Mouse (Mus musculus) kidney, postnatal 0 days (tissue): Measurements from ENCODE around the gene Dnajb8. TPM values are rescaled to one million over a fixed set of nuclear protein-coding genes. Genes with fewer than 3 reads are reported as not detected.

Experiments used
- ATAC-seq: fragments of 200-750 bp; cut with Nextera tagmentation; replicated peaks from 2 replicates; pipeline ENCODE4 v1.8.0; 2017; ENCODE audit warnings: low read depth, moderate number of reproducible peaks, moderate TSS enrichment, moderate library complexity; ENCODE audit not compliant: low FRiP score
- DNase-seq: peaks from one replicate; pipeline ENCODE4 v3.0.0-alpha.2; 2016; ENCODE audit warnings: low spot score
- H3K27ac ChIP-seq: fragments of 300-500 bp; sonication (generic); 2 replicates; pipeline ENCODE4 v1.5.1; 2014; ENCODE audit warnings: mild to moderate bottlenecking
- H3K27me3 ChIP-seq: fragments of 300-500 bp; sonication (generic); 2 replicates; pipeline ENCODE4 v1.6.1; 2014; ENCODE audit warnings: low read length, mixed read lengths; ENCODE audit not compliant: insufficient read depth
- H3K36me3 ChIP-seq: fragments of 300-500 bp; sonication (generic); 2 replicates; pipeline ENCODE4 v1.6.1; 2014; ENCODE audit warnings: low read length, mixed read lengths; ENCODE audit not compliant: insufficient read depth
- H3K4me1 ChIP-seq: fragments of 300-500 bp; sonication (generic); replicated peaks from 2 replicates; pipeline ENCODE4 v1.6.1; 2014; ENCODE audit warnings: antibody characterized with exemption, low read length, mixed read lengths; ENCODE audit not compliant: insufficient read depth
- H3K4me2 ChIP-seq: fragments of 300-500 bp; sonication (generic); 2 replicates; pipeline ENCODE4 v1.6.1; 2014; ENCODE audit warnings: mild to moderate bottlenecking, low read length, moderate library complexity, mixed read lengths
- H3K4me3 ChIP-seq: fragments of 300-500 bp; sonication (generic); replicated peaks from 2 replicates; pipeline ENCODE4 v1.5.1; 2014; ENCODE audit warnings: low read depth, low read length
- H3K9ac ChIP-seq: fragments of 300-500 bp; sonication (generic); 2 replicates; pipeline ENCODE4 v1.6.1; 2014; ENCODE audit warnings: low read depth, low read length
- H3K9me3 ChIP-seq: fragments of 300-500 bp; sonication (generic); replicated peaks from 2 replicates; pipeline ENCODE4 v1.6.1; 2016; ENCODE audit warnings: low read length, inconsistent platforms, mixed read lengths
- CTCF ChIP-seq: IDR thresholded peaks from 2 replicates; pipeline ENCODE4 v1.5.1; 2016; ENCODE audit warnings: antibody characterized with exemption, low read depth, mild to moderate bottlenecking, moderate library complexity
- WGBS: fragments of 180-500 bp; shearing (Covaris S2); extraction: QIAGEN DNeasy Blood & Tissue Kit; methylation state at CpG from one replicate; pipeline ENCODE4 v1.1.7; 2014; 5-methylcytosine and 5-hydroxymethylcytosine counted together
- polyA plus RNA-seq: library from polyadenylated mRNA; unstranded; fragments of >200 nt; fragmentation: Nextera tagmentation; extraction: Ambion mirVana; gene quantifications from 2 replicates; pipeline ENCODE4 v1.2.1, GENCODE M21; 2015

Dnajb8 gene
- polyA plus RNA-seq, 1 experiment from 2014 or later, result not detected

- Histone ChIP-seq H3K9me3 (no peaks in the 10 kb centered on the region), H3K27ac (no peak overlapping the region), H3K27me3 (no peaks in the 10 kb centered on the region), H3K9ac (no peak overlapping the region), H3K36me3 (no peaks in the 10 kb centered on the region), H3K4me2 (no peak overlapping the region), H3K4me3 (no peak overlapping the region), H3K4me1 (no peaks in the 10 kb centered on the region)
- TF ChIP-seq CTCF, result no peak
- ATAC-seq (no peak), DNase-seq (no peak)
- 73% methylated on average over 6 of the region's 6 CpGs for WGBS
These were observed 32.0 kb downstream of the Dnajb8 start for GRCm38 (mm10) chr6:88254082-88254481.

GRCm38 (mm10) chr6:88255435-88255834 is 33.4 kb downstream of the Dnajb8 start:
- TF ChIP-seq CTCF, result no peak
- Histone ChIP-seq H3K36me3 (no peaks in the 10 kb centered on the region), H3K4me3 (no peak overlapping the region), H3K4me1 (no peaks in the 10 kb centered on the region), H3K27me3 (no peaks in the 10 kb centered on the region), H3K4me2 (no peak overlapping the region), H3K9me3 (no peaks in the 10 kb centered on the region), H3K9ac (no peak overlapping the region), H3K27ac (no peak overlapping the region)
- no peak for DNase-seq
- no peak for ATAC-seq
- WGBS, result 76% methylated on average over 4 of the region's 4 CpGs

- H3K27me3 ChIP-seq, result no peaks in the 10 kb centered on the region
These were observed 37.6 kb downstream of the Dnajb8 start for GRCm38 (mm10) chr6:88259621-88260020.

GRCm38 (mm10) chr6:88260645-88261044 is 38.6 kb downstream of the Dnajb8 start:
- H3K36me3 ChIP-seq, result no peaks in the 10 kb centered on the region
- no peak overlapping the region for H3K4me3 ChIP-seq
- WGBS, result 83% methylated on average over 3 of the region's 3 CpGs
- no peak for ATAC-seq
- TF ChIP-seq CTCF, result no peak
- no peak overlapping the region for H3K4me2 ChIP-seq
- no peak overlapping the region for H3K9ac ChIP-seq
- no peaks in the 10 kb centered on the region for H3K27me3 ChIP-seq
- no peak overlapping the region for H3K27ac ChIP-seq
- H3K9me3 ChIP-seq, result no peaks in the 10 kb centered on the region
- H3K4me1 ChIP-seq, result no peaks in the 10 kb centered on the region
- DNase-seq, result no peak

More at GRCm38 (mm10) chr6:88259621-88260020, 37.6 kb downstream of the Dnajb8 start:
- TF ChIP-seq CTCF, result no peak
- Histone ChIP-seq H3K36me3 (no peaks in the 10 kb centered on the region), H3K4me1 (no peaks in the 10 kb centered on the region), H3K9ac (no peak overlapping the region), H3K4me3 (no peak overlapping the region), H3K27ac (no peak overlapping the region), H3K4me2 (no peak overlapping the region), H3K9me3 (no peaks in the 10 kb centered on the region)
- 88% methylated on average over 3 of the region's 3 CpGs for WGBS
- DNase-seq (no peak), ATAC-seq (no peak)

GRCm38 (mm10) chr6:88262160-88262559 is 40.1 kb downstream of the Dnajb8 start:
- no peaks in the 10 kb centered on the region for H3K4me1 ChIP-seq
- H3K4me2 ChIP-seq, result no peak overlapping the region
- 52% methylated on average over 9 of the region's 9 CpGs for WGBS
- ATAC-seq, result no peak
- no peaks in the 10 kb centered on the region for H3K36me3 ChIP-seq
- no peaks in the 10 kb centered on the region for H3K9me3 ChIP-seq
- no peak overlapping the region for H3K27ac ChIP-seq
- no peak for TF ChIP-seq CTCF
- DNase-seq, result no peak
- no peak overlapping the region for H3K4me3 ChIP-seq
- H3K9ac ChIP-seq, result no peak overlapping the region
- H3K27me3 ChIP-seq, result no peaks in the 10 kb centered on the region

- DNase-seq (no peak), ATAC-seq (no peak)
- 81% methylated on average over 1 of the region's 1 CpGs for WGBS
- H3K4me3 ChIP-seq, result no peak overlapping the region
- no peak for TF ChIP-seq CTCF
- no peak overlapping the region for H3K27ac ChIP-seq
- no peaks in the 10 kb centered on the region for H3K27me3 ChIP-seq
- H3K4me2 ChIP-seq, result no peak overlapping the region
- no peak overlapping the region for H3K9ac ChIP-seq
- no peaks in the 10 kb centered on the region for H3K9me3 ChIP-seq
- H3K36me3 ChIP-seq, result no peaks in the 10 kb centered on the region
- no peaks in the 10 kb centered on the region for H3K4me1 ChIP-seq
These were observed 43.3 kb downstream of the Dnajb8 start for GRCm38 (mm10) chr6:88265355-88265754.

GRCm38 (mm10) chr6:88266055-88266454 is 44.0 kb downstream of the Dnajb8 start:
- no peak overlapping the region for H3K4me2 ChIP-seq
- TF ChIP-seq CTCF, result no peak
- DNase-seq (no peak), ATAC-seq (no peak)
- WGBS, result 83% methylated on average over 3 of the region's 3 CpGs
- no peak overlapping the region for H3K9ac ChIP-seq
- H3K4me1 ChIP-seq, result no peaks in the 10 kb centered on the region
- no peaks in the 10 kb centered on the region for H3K9me3 ChIP-seq
- H3K27me3 ChIP-seq, result no peaks in the 10 kb centered on the region
- no peak overlapping the region for H3K4me3 ChIP-seq
- no peak overlapping the region for H3K27ac ChIP-seq
- H3K36me3 ChIP-seq, result no peaks in the 10 kb centered on the region
